In the genomic region with DNA sequence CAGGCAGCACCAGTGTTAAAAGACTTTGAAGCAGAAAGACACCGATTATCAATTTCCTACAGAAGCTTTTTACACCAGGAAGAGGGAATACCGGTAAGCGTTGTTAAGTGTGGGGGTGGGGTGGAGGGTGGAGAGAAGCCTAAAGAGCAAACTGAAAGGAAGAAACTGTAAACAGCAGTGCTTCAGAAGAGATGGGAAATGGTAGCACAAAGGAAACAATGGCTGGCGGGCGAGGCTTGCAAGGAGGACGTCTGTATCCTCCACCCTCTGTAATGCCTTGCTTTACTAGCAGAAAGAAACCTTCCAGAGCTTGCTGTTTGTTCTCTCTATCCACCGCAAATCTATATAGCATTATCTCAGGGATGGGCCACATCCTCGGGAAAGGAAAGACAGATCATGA, we compare ENCODE assay signal across 9 mouse cellular contexts. TPM values are rescaled to one million over a fixed set of nuclear protein-coding genes. Genes with fewer than 3 reads are reported as not detected.
DNase-seq lines count a peak whose midpoint lies in the region; ATAC-seq lines count a peak whose summit lies in the region.
"Had no signal": no experiment of that assay in that cellular context is flagged by ENCODE, and none has a peak within 500 bp of the region (broad histone marks: within the 10 kb centered on the region; RNA-seq: fewer than 3 reads in every experiment).

No protein-coding gene starts in this region.

- H3K9ac ChIP-seq in lung, embryonic 15.5 days: no peak overlapping the region
- H3K9ac ChIP-seq in embryonic facial prominence, embryonic 13.5 days: no peak overlapping the region

- peak overlapping the region; percentile 26 for H3K4me2 ChIP-seq in lung, embryonic 15.5 days
- H3K4me2 ChIP-seq in embryonic facial prominence, embryonic 13.5 days: peak overlapping the region; percentile 44

- 9% methylated on average over 8 of the region's 8 CpGs for WGBS in lung, embryonic 15.5 days
- WGBS in embryonic facial prominence, embryonic 13.5 days: 7% methylated on average over 8 of the region's 8 CpGs
- 8% methylated on average over 8 of the region's 8 CpGs for WGBS in limb, embryonic 10.5 days

- DNase-seq in lung, postnatal 10 days: no peak
- DNase-seq in limb, embryonic 10.5 days (ENCODE audit: low spot score): no peak
- peak; percentile 60 for DNase-seq in retina, embryonic 14.5 days (ENCODE audit: low spot score)
- DNase-seq in urinary bladder, postnatal 14 days (ENCODE audit: low spot score): no peak
- DNase-seq in spleen, postnatal 4 days (ENCODE audit: low spot score in 2 of 2): no peak
- DNase-seq: layer of hippocampus, adult 9-11 months had no signal

- no peaks in the 10 kb centered on the region for H3K9me3 ChIP-seq in lung, embryonic 15.5 days
- H3K9me3 ChIP-seq in embryonic facial prominence, embryonic 13.5 days: no peaks in the 10 kb centered on the region
- no peaks in the 10 kb centered on the region for H3K9me3 ChIP-seq in limb, embryonic 10.5 days (replicated peaks)

- no peak overlapping the region for H3K27ac ChIP-seq in lung, embryonic 15.5 days
- no peak overlapping the region for H3K27ac ChIP-seq in embryonic facial prominence, embryonic 13.5 days
- H3K27ac ChIP-seq in limb, embryonic 10.5 days: peak overlapping the region; percentile 42; the same call in 1 of the 2 replicates

- H3K36me3 ChIP-seq in lung, embryonic 15.5 days: no peaks in the 10 kb centered on the region
- H3K36me3 ChIP-seq in embryonic facial prominence, embryonic 13.5 days: no peaks in the 10 kb centered on the region
- peaks cover 8% of the 10 kb centered on the region for H3K36me3 ChIP-seq in limb, embryonic 10.5 days

- H3K4me3 ChIP-seq in lung, embryonic 15.5 days: 0 out of 2 replicates have a peak overlapping the region, but pooled peaks have one; percentile 2
- peak overlapping the region; percentile 13; the same call in 1 of the 2 replicates for H3K4me3 ChIP-seq in embryonic facial prominence, embryonic 13.5 days
- 0 out of 2 replicates have a peak overlapping the region, but pooled peaks have one; percentile 6 for H3K4me3 ChIP-seq in limb, embryonic 10.5 days

- H3K27me3 ChIP-seq in lung, embryonic 15.5 days: no peaks in the 10 kb centered on the region
- H3K27me3 ChIP-seq in embryonic facial prominence, embryonic 13.5 days: no peaks in the 10 kb centered on the region
- H3K27me3 ChIP-seq in limb, embryonic 10.5 days (ENCODE audit: low read depth, poor library complexity, severe bottlenecking): no peaks in the 10 kb centered on the region

- ATAC-seq in lung, embryonic 15.5 days (ENCODE audit: borderline replicate concordance, extremely low read depth, low FRiP score, low TSS enrichment): no peak
- no peak for ATAC-seq in embryonic facial prominence, embryonic 13.5 days (ENCODE audit: insufficient number of reproducible peaks, insufficient read depth, low FRiP score, low TSS enrichment, low read depth)
- ATAC-seq in cerebellum, adult (ENCODE audit: insufficient number of reproducible peaks, low FRiP score, low TSS enrichment): no peak

- no peaks in the 10 kb centered on the region for H3K4me1 ChIP-seq in lung, embryonic 15.5 days
- peaks cover 6% of the 10 kb centered on the region; the same call in 1 of the 2 replicates for H3K4me1 ChIP-seq in embryonic facial prominence, embryonic 13.5 days
- H3K4me1 ChIP-seq in limb, embryonic 10.5 days: peaks cover 8% of the 10 kb centered on the region

RNA-seq across cellular contexts. Expression of gene Lin28b, which starts 40.0 kb away (rescaled TPM):
- 0.72 and 0.92 TPM in 2 replicates for polyA plus RNA-seq in lung, embryonic 15.5 days (2015; fragmentation: Nextera tagmentation; extraction: Ambion mirVana)
- 2.4 and 2.7 TPM in 2 replicates for polyA plus RNA-seq in embryonic facial prominence, embryonic 13.5 days (2015; fragmentation: Nextera tagmentation; extraction: Ambion mirVana)
- polyA plus RNA-seq in limb, embryonic 10.5 days (2016; fragmentation: Nextera tagmentation; extraction: Ambion mirVana): 44.7 and 59.5 TPM in 2 replicates

Comparison
In these comparisons a context has a peak if more than half of its experiments do, and no peak if none do; other contexts are left out.
1. RNA of gene Lin28b, which starts 40.0 kb away (polyA plus RNA-seq): 44.7 to 59.5 TPM in limb, embryonic 10.5 days; 2.4 to 2.7 TPM in embryonic facial prominence, embryonic 13.5 days and 0.72 to 0.92 TPM in lung, embryonic 15.5 days; every median in the first group is over 10 times any median in the second.
2. Peak in every context shown above with its lines, with median percentiles within 50 percentile points of each other: H3K4me3 ChIP-seq.